Mouse (Mus musculus) heart, postnatal 36 days (tissue): Measurements from ENCODE around the gene Numa1. TPM values are rescaled to one million over a fixed set of nuclear protein-coding genes. Genes with fewer than 3 reads are reported as not detected.
"Not testable (repeated sequence)": the region's sequence is repeated elsewhere in the genome, so short reads cannot be mapped to it uniquely, and the experiment has no call there.

ENCODE experiments used
- DNase-seq, 2 experiments: peaks; one replicate each; pipeline ENCODE4 v3.0.0; 2021 to 2022
- intact Hi-C: fragments of 180-260 bp; cut with DNase I; formaldehyde crosslinking; loops from one replicate; pipeline ENCODE4 v1.15.1; 2025
- total RNA-seq, 2 experiments: library from RNA; stranded (reverse); gene quantifications; 2 replicates each; pipeline ENCODE4 v1.2.3; 2021

Gene Numa1
- total RNA-seq, 2 experiments from 2014 or later: 97.8 to 98.6 TPM

- intact Hi-C loops: loop anchor here (1.0 to 2.0 kb wide), 2 partner anchors 24 to 37 kb away; no protein-coding TSS in a partner anchor
- peak in 1 of 2 experiments; percentile 17 for DNase-seq
Measured at GRCm38 (mm10) chr7:101933300-101933699, 611 bp upstream of the Numa1 start.

- DNase-seq: no peak
- intact Hi-C loops: loop anchor here (2.0 kb wide), 2 partner anchors 35 to 129 kb away; partner anchors contain the start of genes Rnf121, Xndc1 and Xntrpc
Measured at GRCm38 (mm10) chr7:101935957-101936356, 2.0 kb downstream of the Numa1 start.

- no peak for DNase-seq
- intact Hi-C loops: no loop called here
Measured at GRCm38 (mm10) chr7:101936996-101937395, 3.1 kb downstream of the Numa1 start.

GRCm38 (mm10) chr7:101937569-101937968, 3.7 kb downstream of the Numa1 start:
- intact Hi-C loops: no loop called here
- DNase-seq: no peak

GRCm38 (mm10) chr7:101938348-101938747, 4.4 kb downstream of the Numa1 start:
- intact Hi-C loops: no loop called here
- no peak for DNase-seq

GRCm38 (mm10) chr7:101939758-101940157, 5.8 kb downstream of the Numa1 start:
- intact Hi-C loops: no loop called here
- no peak for DNase-seq

GRCm38 (mm10) chr7:101949008-101949407, 15.1 kb downstream of the Numa1 start:
- DNase-seq, intact Hi-C loops: not testable (repeated sequence)

GRCm38 (mm10) chr7:101951648-101952047, 17.7 kb downstream of the Numa1 start:
- intact Hi-C loops: no loop called here
- DNase-seq: no peak

GRCm38 (mm10) chr7:101952098-101952497, 18.2 kb downstream of the Numa1 start:
- no peak for DNase-seq
- intact Hi-C loops: no loop called here

- DNase-seq: no peak
- intact Hi-C loops: no loop called here
Measured at GRCm38 (mm10) chr7:101954163-101954562, 20.3 kb downstream of the Numa1 start.

GRCm38 (mm10) chr7:101955276-101955675, 21.4 kb downstream of the Numa1 start:
- DNase-seq: no peak
- intact Hi-C loops: no loop called here

GRCm38 (mm10) chr7:101955862-101956261, 22.0 kb downstream of the Numa1 start:
- intact Hi-C loops: no loop called here
- DNase-seq: no peak

- intact Hi-C loops: no loop called here
Measured at GRCm38 (mm10) chr7:101956481-101956880, 22.6 kb downstream of the Numa1 start.

GRCm38 (mm10) chr7:101956911-101957310, 23.0 kb downstream of the Numa1 start:
- intact Hi-C loops: no loop called here
- DNase-seq: no peak

More at GRCm38 (mm10) chr7:101956481-101956880, 22.6 kb downstream of the Numa1 start:
- no peak for DNase-seq

- intact Hi-C loops: no loop called here
- DNase-seq: no peak
Measured at GRCm38 (mm10) chr7:101962829-101963228, 28.9 kb downstream of the Numa1 start.

- intact Hi-C loops: no loop called here
- no peak for DNase-seq
Measured at GRCm38 (mm10) chr7:101963621-101964020, 29.7 kb downstream of the Numa1 start.

- DNase-seq: no peak
- intact Hi-C loops: no loop called here
Measured at GRCm38 (mm10) chr7:101964551-101964950, 30.6 kb downstream of the Numa1 start.

GRCm38 (mm10) chr7:101965606-101966005, 31.7 kb downstream of the Numa1 start:
- DNase-seq: no peak

GRCm38 (mm10) chr7:101967256-101967655, 33.3 kb downstream of the Numa1 start:
- intact Hi-C loops: no loop called here

More at GRCm38 (mm10) chr7:101965606-101966005, 31.7 kb downstream of the Numa1 start:
- intact Hi-C loops: no loop called here

GRCm38 (mm10) chr7:101968751-101969150, 34.8 kb downstream of the Numa1 start:
- intact Hi-C loops: no loop called here
- DNase-seq: no peak

More at GRCm38 (mm10) chr7:101967256-101967655, 33.3 kb downstream of the Numa1 start:
- no peak for DNase-seq

GRCm38 (mm10) chr7:101969694-101970428, 36.0 kb downstream of the Numa1 start:
- intact Hi-C loops: loop anchor here (2.0 kb wide), 1 partner anchor 35 kb away; the partner anchor contains the start of gene Numa1
- DNase-seq: peak; percentile 86 to 90

- intact Hi-C loops: loop anchor here (2.0 kb wide), 1 partner anchor 36 kb away; the partner anchor contains the start of gene Numa1
- peak; percentile 90 to 94 for DNase-seq
Measured at GRCm38 (mm10) chr7:101970429-101970775, 36.5 kb downstream of the Numa1 start.
